In genomic region chr9:65011304-65011703, GRCm38 (mm10) we compare ENCODE assay signal across 10 mouse cellular contexts. TPM values are rescaled to one million over a fixed set of nuclear protein-coding genes. Genes with fewer than 3 reads are reported as not detected.
A peak's percentile ranks its signal among the peaks of the same experiment; 100 is the strongest.
DNase-seq lines count a peak whose midpoint lies in the region; ATAC-seq lines count a peak whose summit lies in the region.
"Had no signal": no experiment of that assay in that cellular context is flagged by ENCODE, and none has a peak within 500 bp of the region (broad histone marks: within the 10 kb centered on the region; RNA-seq: fewer than 3 reads in every experiment).

No protein-coding gene starts in this region.

- 0 out of 2 replicates have a peak, but pooled peaks cover 2% of the 10 kb centered on the region for H3K9me3 ChIP-seq in embryonic facial prominence, embryonic 10.5 days
- H3K9me3 ChIP-seq in midbrain, embryonic 15.5 days, result no peaks in the 10 kb centered on the region
- H3K9me3 ChIP-seq: heart, embryonic 13.5 days had no signal

- H3K27ac ChIP-seq in embryonic facial prominence, embryonic 10.5 days (replicated peaks), result no peak overlapping the region
- no peak overlapping the region for H3K27ac ChIP-seq in midbrain, embryonic 15.5 days
- H3K27ac ChIP-seq: heart, embryonic 13.5 days; macrophage had no signal

- peaks cover 3% of the 10 kb centered on the region; the same call in 1 of the 2 replicates for H3K4me1 ChIP-seq in embryonic facial prominence, embryonic 10.5 days
- peaks cover 15% of the 10 kb centered on the region for H3K4me1 ChIP-seq in midbrain, embryonic 15.5 days

- no peak overlapping the region for H3K4me3 ChIP-seq in embryonic facial prominence, embryonic 10.5 days
- no peak overlapping the region for H3K4me3 ChIP-seq in midbrain, embryonic 15.5 days
- H3K4me3 ChIP-seq: heart, embryonic 13.5 days had no signal

- no peak for ATAC-seq in megakaryocyte, adult 5-6 weeks (ENCODE audit: poor library complexity, severe bottlenecking)
- no peak for ATAC-seq in midbrain, embryonic 15.5 days (replicated peaks)

- H3K27me3 ChIP-seq in embryonic facial prominence, embryonic 10.5 days (replicated peaks; ENCODE audit: low read depth, poor library complexity, severe bottlenecking), result no peaks in the 10 kb centered on the region
- no peaks in the 10 kb centered on the region for H3K27me3 ChIP-seq in midbrain, embryonic 15.5 days (replicated peaks)
- H3K27me3 ChIP-seq: heart, embryonic 13.5 days had no signal

- peak; percentile 89 for DNase-seq in heart, adult 11 months
- DNase-seq in heart, postnatal 25 days (ENCODE audit: low spot score), result no peak
- DNase-seq in spleen, postnatal 4 days (ENCODE audit: low spot score in 2 of 2), result peak; percentile 37 to 64
- DNase-seq in spleen, postnatal 36 days (ENCODE audit: low spot score in 2 of 2), result no peak
- peak; percentile 25 for DNase-seq in embryonic facial prominence, embryonic 10.5 days (ENCODE audit: low spot score)
- peak; percentile 36 for DNase-seq in retina, postnatal 1 day

- intact Hi-C loops in heart, postnatal 25 days (cut with DNase I), result no loop called here

- WGBS in embryonic facial prominence, embryonic 10.5 days, result 55% methylated on average over 6 of the region's 6 CpGs
- WGBS in midbrain, embryonic 15.5 days, result 59% methylated on average over 6 of the region's 6 CpGs

- H3K4me2 ChIP-seq in midbrain, embryonic 15.5 days, result no peak overlapping the region
- H3K4me2 ChIP-seq: heart, embryonic 13.5 days had no signal

- H3K36me3 ChIP-seq in embryonic facial prominence, embryonic 10.5 days (replicated peaks), result peaks cover 50% of the 10 kb centered on the region
- peaks cover under 1% of the 10 kb centered on the region; the same call in 1 of the 2 replicates for H3K36me3 ChIP-seq in midbrain, embryonic 15.5 days (replicated peaks)

- H3K9ac ChIP-seq in midbrain, embryonic 15.5 days, result no peak overlapping the region
- H3K9ac ChIP-seq: heart, embryonic 13.5 days had no signal

RNA-seq across cellular contexts. Expression of gene Hacd3, which starts 10.2 kb away (rescaled TPM):
- total RNA-seq in heart, postnatal 25 days (2021), result 10 to 100 TPM; 17.3 to 18.5 TPM
- polyA plus RNA-seq in embryonic facial prominence, embryonic 10.5 days (2016; fragmentation: Nextera tagmentation; extraction: Ambion mirVana), result 104 and 105 TPM in 2 replicates
- total RNA-seq in megakaryocyte, adult 5-6 weeks (2015), result 10.6 and 12.9 TPM in 2 replicates
- total RNA-seq in megakaryocyte, adult 5-6 weeks (2017), result 21.3 and 23.7 TPM in 2 replicates
- polyA plus RNA-seq in midbrain, embryonic 15.5 days (2015; fragmentation: Nextera tagmentation; extraction: Ambion mirVana), result 210 and 217 TPM in 2 replicates

RNA-seq across cellular contexts. Expression of gene Dpp8, which starts 20.9 kb away (rescaled TPM):
- total RNA-seq in heart, postnatal 25 days (2021), result 10 to 100 TPM; 57.4 to 68.0 TPM
- polyA plus RNA-seq in embryonic facial prominence, embryonic 10.5 days (2016; fragmentation: Nextera tagmentation; extraction: Ambion mirVana), result 37.8 and 37.9 TPM in 2 replicates
- 61.6 and 75.7 TPM in 2 replicates for total RNA-seq in megakaryocyte, adult 5-6 weeks (2015)
- 93.8 and 113 TPM in 2 replicates for total RNA-seq in megakaryocyte, adult 5-6 weeks (2017)
- polyA plus RNA-seq in midbrain, embryonic 15.5 days (2015; fragmentation: Nextera tagmentation; extraction: Ambion mirVana), result 38.9 and 42.5 TPM in 2 replicates

RNA-seq across cellular contexts. Expression of gene Ints14, which starts 50.6 kb away (rescaled TPM):
- total RNA-seq in heart, postnatal 25 days (2021), result 10 to 100 TPM; 16.1 to 16.4 TPM
- 67.3 and 71.4 TPM in 2 replicates for polyA plus RNA-seq in embryonic facial prominence, embryonic 10.5 days (2016; fragmentation: Nextera tagmentation; extraction: Ambion mirVana)
- total RNA-seq in megakaryocyte, adult 5-6 weeks (2015), result 21.5 and 25.4 TPM in 2 replicates
- 20.7 and 24.0 TPM in 2 replicates for total RNA-seq in megakaryocyte, adult 5-6 weeks (2017)
- 36.2 and 38.3 TPM in 2 replicates for polyA plus RNA-seq in midbrain, embryonic 15.5 days (2015; fragmentation: Nextera tagmentation; extraction: Ambion mirVana)

RNA-seq across cellular contexts. Expression of gene Slc24a1, which starts 59.9 kb away (rescaled TPM):
- total RNA-seq in heart, postnatal 25 days (2021), result under 1 TPM; 0.08 to 0.10 TPM
- polyA plus RNA-seq in embryonic facial prominence, embryonic 10.5 days (2016; fragmentation: Nextera tagmentation; extraction: Ambion mirVana), result 0.02 and 0.04 TPM in 2 replicates
- not detected in 2 replicates for total RNA-seq in megakaryocyte, adult 5-6 weeks (2015)
- total RNA-seq in megakaryocyte, adult 5-6 weeks (2017), result not detected in 2 replicates
- polyA plus RNA-seq in midbrain, embryonic 15.5 days (2015; fragmentation: Nextera tagmentation; extraction: Ambion mirVana), result 0.05 TPM in 1 of 2 replicates, not detected in the other
- polyA plus RNA-seq: macrophage had no signal

Comparison
In these comparisons a context has a peak if more than half of its experiments do, and no peak if none do; other contexts are left out.
1. DNase-seq: peak in heart, adult 11 months (single experiment), spleen, postnatal 4 days (2 of 2), embryonic facial prominence, embryonic 10.5 days (single experiment) and retina, postnatal 1 day (single experiment); none in heart, postnatal 25 days (single experiment) and spleen, postnatal 36 days (0 of 2).